Mouse (Mus musculus): ENCODE measurements around the gene Cbx4. TPM values are rescaled to one million over a fixed set of nuclear protein-coding genes. Genes with fewer than 3 reads are reported as not detected.

Cbx4 gene
- polyA plus RNA-seq, 1 experiment from 2014 or later: 8.9 TPM

- Histone ChIP-seq H3K4me3 (peak overlapping the region; percentile 45), H3K9me3 (no peaks in the 10 kb centered on the region), H3K27ac (0 out of 2 replicates have a peak overlapping the region, but pooled peaks have one; percentile 10), H3K4me1 (peaks cover 73% of the 10 kb centered on the region), H3K36me3 (no peaks in the 10 kb centered on the region), H3K27me3 (ENCODE audit: insufficient read depth, poor library complexity, severe bottlenecking) (peaks cover 90% of the 10 kb centered on the region)
- peak; percentile 79 for DNase-seq (ENCODE audit: low spot score)
- 1% methylated on average over 41 of the region's 41 CpGs for WGBS
These were observed 41.3 kb downstream of the Cbx4 start for GRCm38 (mm10) chr11:119044551-119045337.

GRCm38 (mm10) chr11:119043761-119044550 is 42.1 kb downstream of the Cbx4 start:
- no peaks in the 10 kb centered on the region for H3K9me3 ChIP-seq
- H3K27me3 ChIP-seq (ENCODE audit: insufficient read depth, poor library complexity, severe bottlenecking): peaks cover 89% of the 10 kb centered on the region
- peaks cover 81% of the 10 kb centered on the region for H3K4me1 ChIP-seq
- 3% methylated on average over 10 of the region's 10 CpGs for WGBS
- H3K36me3 ChIP-seq: peaks cover 3% of the 10 kb centered on the region
- DNase-seq (ENCODE audit: low spot score): no peak
- H3K4me3 ChIP-seq: peak overlapping the region; percentile 45
- no peak overlapping the region for H3K27ac ChIP-seq

GRCm38 (mm10) chr11:119043273-119043540 is 42.8 kb downstream of the Cbx4 start:
- Histone ChIP-seq H3K27me3 (ENCODE audit: insufficient read depth, poor library complexity, severe bottlenecking) (peaks cover 89% of the 10 kb centered on the region), H3K36me3 (peaks cover 10% of the 10 kb centered on the region), H3K4me1 (peaks cover 81% of the 10 kb centered on the region), H3K9me3 (no peaks in the 10 kb centered on the region), H3K4me3 (peak overlapping the region; percentile 84; the same call in 1 of the 2 replicates), H3K27ac (no peak overlapping the region)
- 3% methylated on average over 4 of the region's 4 CpGs for WGBS
- DNase-seq (ENCODE audit: low spot score): no peak

GRCm38 (mm10) chr11:119042466-119043272 is 43.4 kb downstream of the Cbx4 start:
- peaks cover 89% of the 10 kb centered on the region for H3K27me3 ChIP-seq (ENCODE audit: insufficient read depth, poor library complexity, severe bottlenecking)
- DNase-seq (ENCODE audit: low spot score): no peak
- H3K36me3 ChIP-seq: peaks cover 10% of the 10 kb centered on the region
- H3K4me1 ChIP-seq: peaks cover 80% of the 10 kb centered on the region
- H3K27ac ChIP-seq: peak overlapping the region; percentile 45; the same call in 1 of the 2 replicates
- H3K4me3 ChIP-seq: peak overlapping the region; percentile 84
- 1% methylated on average over 52 of the region's 52 CpGs for WGBS
- H3K9me3 ChIP-seq: no peaks in the 10 kb centered on the region

- H3K36me3 ChIP-seq: peaks cover 10% of the 10 kb centered on the region
- peak overlapping the region; percentile 84 for H3K4me3 ChIP-seq
- peaks cover 89% of the 10 kb centered on the region for H3K27me3 ChIP-seq (ENCODE audit: insufficient read depth, poor library complexity, severe bottlenecking)
- H3K4me1 ChIP-seq: peaks cover 80% of the 10 kb centered on the region
- WGBS: under 1% methylated on average over 29 of the region's 31 CpGs
- no peaks in the 10 kb centered on the region for H3K9me3 ChIP-seq
- peak overlapping the region; percentile 94 for H3K27ac ChIP-seq
- DNase-seq (ENCODE audit: low spot score): no peak
These were observed 44.1 kb downstream of the Cbx4 start for GRCm38 (mm10) chr11:119041750-119042465.

- WGBS: 0% methylated on average over 31 of the region's 31 CpGs
- Histone ChIP-seq H3K27me3 (ENCODE audit: insufficient read depth, poor library complexity, severe bottlenecking) (peaks cover 89% of the 10 kb centered on the region), H3K9me3 (no peaks in the 10 kb centered on the region), H3K36me3 (peaks cover 10% of the 10 kb centered on the region), H3K4me3 (peak overlapping the region; percentile 84), H3K27ac (peak overlapping the region; percentile 94), H3K4me1 (peaks cover 78% of the 10 kb centered on the region)
- DNase-seq (ENCODE audit: low spot score): no peak
These were observed 44.7 kb downstream of the Cbx4 start for GRCm38 (mm10) chr11:119041325-119041716.

- DNase-seq (ENCODE audit: low spot score): peak; percentile 100
- peak within 1 kb of the TSS; percentile 84 for H3K4me3 ChIP-seq
- peaks cover 89% of the 10 kb centered on the region for H3K27me3 ChIP-seq (ENCODE audit: insufficient read depth, poor library complexity, severe bottlenecking)
- WGBS: 0% methylated on average over 59 of the region's 63 CpGs
- H3K36me3 ChIP-seq: peaks cover 10% of the 10 kb centered on the region
- H3K27ac ChIP-seq: peak within 1 kb of the TSS; percentile 94
- H3K9me3 ChIP-seq: no peaks in the 10 kb centered on the region
- peaks cover 79% of the 10 kb centered on the region for H3K4me1 ChIP-seq
These were observed 45.3 kb downstream of the Cbx4 start, which contains the start of gene Cbx8 for GRCm38 (mm10) chr11:119040600-119041324. TSS of gene Cbx8 (minus strand) at chr11:119040969.

GRCm38 (mm10) chr11:119039732-119040512 is 46.1 kb downstream of the Cbx4 start:
- Histone ChIP-seq H3K4me1 (peaks cover 81% of the 10 kb centered on the region), H3K4me3 (peak overlapping the region; percentile 84), H3K36me3 (peaks cover 10% of the 10 kb centered on the region), H3K27ac (peak overlapping the region; percentile 94), H3K9me3 (no peaks in the 10 kb centered on the region), H3K27me3 (ENCODE audit: insufficient read depth, poor library complexity, severe bottlenecking) (peaks cover 89% of the 10 kb centered on the region)
- no peak for DNase-seq (ENCODE audit: low spot score)
- 7% methylated on average over 21 of the region's 21 CpGs for WGBS

GRCm38 (mm10) chr11:119038744-119039484 is 47.1 kb downstream of the Cbx4 start:
- peaks cover 79% of the 10 kb centered on the region for H3K4me1 ChIP-seq

GRCm38 (mm10) chr11:119037780-119038401 is 48.1 kb downstream of the Cbx4 start:
- 2% methylated on average over 18 of the region's 18 CpGs for WGBS
- H3K36me3 ChIP-seq: peaks cover 10% of the 10 kb centered on the region
- no peak for DNase-seq (ENCODE audit: low spot score)
- H3K9me3 ChIP-seq: no peaks in the 10 kb centered on the region
- H3K4me3 ChIP-seq: peak overlapping the region; percentile 65
- peak overlapping the region; percentile 62; the same call in 1 of the 2 replicates for H3K27ac ChIP-seq
- peaks cover 77% of the 10 kb centered on the region for H3K4me1 ChIP-seq
- peaks cover 88% of the 10 kb centered on the region for H3K27me3 ChIP-seq (ENCODE audit: insufficient read depth, poor library complexity, severe bottlenecking)

More at GRCm38 (mm10) chr11:119038744-119039484, 47.1 kb downstream of the Cbx4 start:
- H3K27me3 ChIP-seq (ENCODE audit: insufficient read depth, poor library complexity, severe bottlenecking): peaks cover 89% of the 10 kb centered on the region
- 0 out of 2 replicates have a peak overlapping the region, but pooled peaks have one; percentile 18 for H3K27ac ChIP-seq
- H3K4me3 ChIP-seq: peak overlapping the region; percentile 84
- peaks cover 10% of the 10 kb centered on the region for H3K36me3 ChIP-seq
- no peak for DNase-seq (ENCODE audit: low spot score)
- no peaks in the 10 kb centered on the region for H3K9me3 ChIP-seq
- WGBS: 36% methylated on average over 22 of the region's 22 CpGs
